Mouse (Mus musculus) heart, embryonic 12.5 days (tissue): ENCODE results near the gene Kcnip4. TPM values are rescaled to one million over a fixed set of nuclear protein-coding genes. Genes with fewer than 3 reads are reported as not detected.

ENCODE experiments used
- ATAC-seq: fragments of 200-750 bp; cut with Nextera tagmentation; 2 replicates; pipeline ENCODE4 v1.8.0; 2017; ENCODE audit warnings: moderate TSS enrichment, moderate library complexity; ENCODE audit not compliant: insufficient number of reproducible peaks, low FRiP score
- H3K27ac ChIP-seq: fragments of 300-500 bp; sonication (generic); 2 replicates; pipeline ENCODE4 v1.5.1; 2016; ENCODE audit warnings: mild to moderate bottlenecking, moderate library complexity; ENCODE audit not compliant: poor library complexity, severe bottlenecking
- H3K27me3 ChIP-seq: fragments of 300-500 bp; sonication (generic); replicated peaks from 2 replicates; pipeline ENCODE4 v1.6.1; 2016; ENCODE audit warnings: mild to moderate bottlenecking, moderate library complexity
- H3K36me3 ChIP-seq: fragments of 300-500 bp; sonication (generic); 2 replicates; pipeline ENCODE4 v1.6.1; 2016; ENCODE audit warnings: mild to moderate bottlenecking, moderate library complexity
- H3K4me1 ChIP-seq: fragments of 300-500 bp; sonication (generic); replicated peaks from 2 replicates; pipeline ENCODE4 v1.6.1; 2016; ENCODE audit warnings: mild to moderate bottlenecking
- H3K4me2 ChIP-seq: fragments of 300-500 bp; sonication (generic); 2 replicates; pipeline ENCODE4 v1.6.1; 2016; ENCODE audit warnings: mild to moderate bottlenecking, moderate library complexity
- H3K4me3 ChIP-seq: fragments of 300-500 bp; sonication (generic); 2 replicates; pipeline ENCODE4 v1.5.1; 2016; ENCODE audit warnings: mild to moderate bottlenecking
- H3K9ac ChIP-seq: fragments of 300-500 bp; sonication (generic); 2 replicates; pipeline ENCODE4 v1.6.1; 2016; ENCODE audit warnings: mild to moderate bottlenecking, moderate library complexity
- H3K9me3 ChIP-seq: fragments of 300-500 bp; sonication (generic); replicated peaks from 2 replicates; pipeline ENCODE4 v1.6.1; 2016; ENCODE audit warnings: mild to moderate bottlenecking, moderate library complexity
- WGBS: fragments of 180-500 bp; shearing (Covaris S2); methylation state at CpG from one replicate; pipeline ENCODE4 v1.1.7; 2016; 5-methylcytosine and 5-hydroxymethylcytosine counted together
- polyA plus RNA-seq: library from polyadenylated mRNA; unstranded; fragments of >200 nt; fragmentation: Nextera tagmentation; extraction: Ambion mirVana; gene quantifications from 2 replicates; pipeline ENCODE4 v1.2.1, GENCODE M21; 2016

Gene Kcnip4
- polyA plus RNA-seq, 1 experiment from 2014 or later, result 0.80 TPM

GRCm38 (mm10) chr5:49470738-49471137 lies 54.0 kb downstream of the Kcnip4 start:
- H3K9me3 ChIP-seq, result no peaks in the 10 kb centered on the region
- 81% methylated on average over 2 of the region's 2 CpGs for WGBS
- H3K27me3 ChIP-seq, result no peaks in the 10 kb centered on the region
- H3K27ac ChIP-seq, result no peak overlapping the region
- H3K4me1 ChIP-seq, result no peaks in the 10 kb centered on the region
- no peak overlapping the region for H3K9ac ChIP-seq
- H3K4me2 ChIP-seq, result no peak overlapping the region
- H3K4me3 ChIP-seq, result no peak overlapping the region
- no peaks in the 10 kb centered on the region for H3K36me3 ChIP-seq
- no peak for ATAC-seq

- 78% methylated on average over 6 of the region's 6 CpGs for WGBS
- no peak overlapping the region for H3K27ac ChIP-seq
- H3K27me3 ChIP-seq, result no peaks in the 10 kb centered on the region
- no peak overlapping the region for H3K4me2 ChIP-seq
- H3K4me1 ChIP-seq, result no peaks in the 10 kb centered on the region
- no peaks in the 10 kb centered on the region for H3K9me3 ChIP-seq
- no peak overlapping the region for H3K4me3 ChIP-seq
- no peak for ATAC-seq
- no peak overlapping the region for H3K9ac ChIP-seq
- no peaks in the 10 kb centered on the region for H3K36me3 ChIP-seq
These were observed 63.9 kb downstream of the Kcnip4 start for GRCm38 (mm10) chr5:49460643-49461276.

GRCm38 (mm10) chr5:49453100-49453499 lies 71.6 kb downstream of the Kcnip4 start:
- H3K27ac ChIP-seq, result no peak overlapping the region
- 85% methylated on average over 3 of the region's 3 CpGs for WGBS
- H3K27me3 ChIP-seq, result no peaks in the 10 kb centered on the region

GRCm38 (mm10) chr5:49451295-49451694 lies 73.4 kb downstream of the Kcnip4 start:
- Histone ChIP-seq H3K27me3 (no peaks in the 10 kb centered on the region), H3K4me1 (0 out of 2 replicates have a peak, but pooled peaks cover 2% of the 10 kb centered on the region), H3K9ac (no peak overlapping the region), H3K4me3 (no peak overlapping the region), H3K27ac (no peak overlapping the region), H3K9me3 (no peaks in the 10 kb centered on the region), H3K4me2 (no peak overlapping the region), H3K36me3 (no peaks in the 10 kb centered on the region)
- no peak for ATAC-seq

More at GRCm38 (mm10) chr5:49453100-49453499, 71.6 kb downstream of the Kcnip4 start:
- no peak overlapping the region for H3K4me2 ChIP-seq
- H3K4me1 ChIP-seq, result 0 out of 2 replicates have a peak, but pooled peaks cover 2% of the 10 kb centered on the region
- no peak overlapping the region for H3K9ac ChIP-seq
- no peak for ATAC-seq
- H3K9me3 ChIP-seq, result no peaks in the 10 kb centered on the region
- no peak overlapping the region for H3K4me3 ChIP-seq
- H3K36me3 ChIP-seq, result no peaks in the 10 kb centered on the region

GRCm38 (mm10) chr5:49450876-49451275 lies 73.8 kb downstream of the Kcnip4 start:
- no peaks in the 10 kb centered on the region for H3K9me3 ChIP-seq
- H3K36me3 ChIP-seq, result no peaks in the 10 kb centered on the region
- no peak for ATAC-seq
- 0 out of 2 replicates have a peak, but pooled peaks cover 2% of the 10 kb centered on the region for H3K4me1 ChIP-seq
- 48% methylated on average over 3 of the region's 3 CpGs for WGBS
- no peak overlapping the region for H3K4me3 ChIP-seq
- H3K4me2 ChIP-seq, result no peak overlapping the region
- no peaks in the 10 kb centered on the region for H3K27me3 ChIP-seq
- H3K9ac ChIP-seq, result no peak overlapping the region
- H3K27ac ChIP-seq, result no peak overlapping the region

- Histone ChIP-seq H3K27ac (no peak overlapping the region), H3K9ac (no peak overlapping the region), H3K27me3 (no peaks in the 10 kb centered on the region), H3K4me2 (no peak overlapping the region), H3K36me3 (no peaks in the 10 kb centered on the region), H3K4me3 (no peak overlapping the region), H3K4me1 (no peaks in the 10 kb centered on the region), H3K9me3 (no peaks in the 10 kb centered on the region)
- ATAC-seq, result no peak
- WGBS, result 46% methylated on average over 2 of the region's 2 CpGs
These were observed 87.5 kb downstream of the Kcnip4 start for GRCm38 (mm10) chr5:49437236-49437635.

GRCm38 (mm10) chr5:49427689-49428088 lies 97.0 kb downstream of the Kcnip4 start:
- H3K27me3 ChIP-seq, result no peaks in the 10 kb centered on the region
- no peaks in the 10 kb centered on the region for H3K36me3 ChIP-seq
- H3K27ac ChIP-seq, result no peak overlapping the region
- no peak overlapping the region for H3K4me2 ChIP-seq
- H3K4me1 ChIP-seq, result no peaks in the 10 kb centered on the region
- no peak overlapping the region for H3K4me3 ChIP-seq
- no peak for ATAC-seq
- H3K9ac ChIP-seq, result no peak overlapping the region
- no peaks in the 10 kb centered on the region for H3K9me3 ChIP-seq

GRCm38 (mm10) chr5:49419707-49420106 lies 105.0 kb downstream of the Kcnip4 start:
- ATAC-seq, result no peak
- no peak overlapping the region for H3K9ac ChIP-seq
- H3K9me3 ChIP-seq, result no peaks in the 10 kb centered on the region

GRCm38 (mm10) chr5:49408351-49408750 lies 116.4 kb downstream of the Kcnip4 start:
- Histone ChIP-seq H3K27me3 (no peaks in the 10 kb centered on the region), H3K36me3 (no peaks in the 10 kb centered on the region), H3K4me3 (no peak overlapping the region), H3K9me3 (no peaks in the 10 kb centered on the region), H3K27ac (no peak overlapping the region), H3K9ac (no peak overlapping the region), H3K4me1 (no peaks in the 10 kb centered on the region), H3K4me2 (no peak overlapping the region)
- ATAC-seq, result no peak
- WGBS, result 72% methylated on average over 1 of the region's 1 CpGs

More at GRCm38 (mm10) chr5:49419707-49420106, 105.0 kb downstream of the Kcnip4 start:
- no peaks in the 10 kb centered on the region for H3K27me3 ChIP-seq
- no peak overlapping the region for H3K4me2 ChIP-seq
- no peak overlapping the region for H3K4me3 ChIP-seq
- no peaks in the 10 kb centered on the region for H3K4me1 ChIP-seq
- H3K27ac ChIP-seq, result no peak overlapping the region
- no peaks in the 10 kb centered on the region for H3K36me3 ChIP-seq

GRCm38 (mm10) chr5:49370543-49371076 lies 154.1 kb downstream of the Kcnip4 start:
- 45% methylated on average over 3 of the region's 3 CpGs for whole genome bisulfite sequencing
- Histone ChIP-seq H3K27ac (no peak overlapping the region), H3K4me2 (no peak overlapping the region), H3K9me3 (no peaks in the 10 kb centered on the region), H3K36me3 (no peaks in the 10 kb centered on the region), H3K4me3 (no peak overlapping the region), H3K27me3 (no peaks in the 10 kb centered on the region), H3K4me1 (no peaks in the 10 kb centered on the region), H3K9ac (no peak overlapping the region)
- ATAC-seq, result no peak

- ATAC-seq, result no peak
- Histone ChIP-seq H3K27ac (no peak overlapping the region), H3K4me3 (no peak overlapping the region), H3K9me3 (no peaks in the 10 kb centered on the region), H3K9ac (no peak overlapping the region), H3K4me2 (no peak overlapping the region), H3K36me3 (no peaks in the 10 kb centered on the region), H3K27me3 (no peaks in the 10 kb centered on the region), H3K4me1 (no peaks in the 10 kb centered on the region)
- WGBS, result 43% methylated on average over 13 of the region's 13 CpGs
These were observed 155.9 kb downstream of the Kcnip4 start for GRCm38 (mm10) chr5:49368636-49369423.
